Mouse (Mus musculus) gastrocnemius, postnatal 25 days (tissue): ENCODE data around the gene Nlgn2. TPM values are rescaled to one million over a fixed set of nuclear protein-coding genes. Genes with fewer than 3 reads are reported as not detected.

Source experiments
- DNase-seq: peaks from one replicate; pipeline ENCODE4 v3.0.0; 2022
- microRNA-seq, 2 experiments: library from miRNA; unstranded; fragments of <30 nt; microRNA quantifications; one replicate each; pipeline ENCODE4 v1.2.0; 2021; ENCODE audit warnings: borderline replicate concordance in 2 of 2
- total RNA-seq, 2 experiments: library from RNA; stranded (reverse); gene quantifications; 1 replicate in 1 of 2; 2 replicates in 1 of 2; pipeline ENCODE4 v1.2.3; 2021

Nlgn2 gene
- total RNA-seq, 2 experiments from 2014 or later, result 3.1 to 3.9 TPM

DNA sequence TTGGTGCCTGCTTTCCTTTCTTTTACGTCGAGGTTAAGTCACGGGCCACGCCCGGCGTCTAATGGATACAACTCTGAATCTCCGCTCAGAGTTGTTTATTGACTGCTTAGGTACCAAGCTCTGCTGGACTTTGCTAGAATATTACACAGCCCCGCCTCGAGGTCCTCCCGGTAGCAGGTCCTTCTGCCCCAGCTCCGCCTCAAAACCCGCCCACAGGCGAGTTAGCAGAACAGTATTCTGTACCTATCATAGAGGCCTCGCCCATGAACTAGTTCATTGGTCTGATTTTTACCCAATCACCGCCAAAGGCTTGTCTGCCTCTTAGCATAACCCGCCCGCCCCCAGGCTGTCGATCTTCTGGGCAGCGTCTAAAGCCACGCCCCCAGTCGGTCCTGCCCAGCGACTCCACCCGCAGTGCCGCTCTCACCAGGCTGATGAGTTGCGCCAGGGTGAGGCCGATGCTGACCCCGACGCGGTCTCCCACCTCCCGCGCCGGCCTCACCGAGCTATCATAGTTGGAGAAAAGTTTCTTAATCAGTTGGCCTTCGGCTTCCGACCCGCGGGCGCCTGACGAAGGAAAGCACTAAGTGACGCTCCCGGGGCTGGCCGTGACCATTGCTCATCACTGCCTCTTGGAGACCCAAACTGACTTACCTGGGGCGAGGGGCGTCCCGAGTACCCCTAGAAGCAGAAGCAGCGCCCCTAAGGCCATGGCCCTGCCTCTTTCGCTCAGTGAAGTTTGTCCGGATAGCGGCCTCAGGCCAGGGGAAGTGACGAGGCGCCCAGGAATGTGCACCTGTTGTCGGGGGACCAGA is 42.2 kb downstream of the Nlgn2 start, which contains the start of gene Chrnb1:
TSS of gene Chrnb1 (minus strand) at position 776 of the 815 bp plus-strand sequence.
- DNase-seq, result peak; percentile 96

- DNase-seq, result no peak
Observed at GRCm38 (mm10) chr11:69793429-69793828, 44.2 kb downstream of the Nlgn2 start.

DNA sequence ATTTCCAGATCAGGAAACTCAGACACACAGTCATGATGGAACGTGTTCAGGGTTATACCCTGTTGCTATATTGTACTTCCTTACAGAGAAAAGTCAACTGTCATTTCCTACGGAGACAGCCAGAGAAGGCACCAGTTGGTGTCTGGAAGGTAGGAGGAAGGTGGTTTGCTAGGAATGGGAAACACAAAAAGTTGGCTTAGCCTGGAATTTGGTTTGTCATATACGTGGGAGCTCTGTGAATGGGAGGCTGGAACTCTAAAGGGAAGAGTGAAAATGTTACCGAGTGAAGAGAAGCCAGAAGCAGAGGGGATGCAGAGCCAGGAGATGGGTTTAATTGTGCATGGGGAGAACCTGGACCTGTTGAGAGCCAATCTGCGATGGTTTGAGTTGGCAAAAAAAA is 46.2 kb downstream of the Nlgn2 start:
- DNase-seq, result no peak

GRCm38 (mm10) chr11:69789431-69789830 is 48.2 kb downstream of the Nlgn2 start:
- no peak for DNase-seq

DNA sequence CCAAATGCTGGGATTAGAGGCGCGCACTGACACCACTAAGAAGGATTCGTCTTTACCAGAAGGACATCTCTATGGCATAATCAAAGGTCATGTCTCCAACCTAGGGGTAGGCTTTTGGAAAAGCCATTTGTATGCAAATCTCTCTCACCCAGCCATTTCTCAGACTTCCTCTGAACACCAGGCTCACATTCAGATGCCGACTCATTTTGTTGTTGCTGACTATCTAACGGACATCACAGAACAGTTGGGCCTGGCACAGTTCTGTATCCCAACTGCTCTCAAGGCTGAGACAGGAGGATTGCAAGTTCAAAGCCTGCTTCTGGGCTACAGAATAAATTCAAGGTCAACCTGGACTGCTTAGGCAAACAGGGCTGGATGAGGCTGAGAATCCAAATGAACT is 50.3 kb downstream of the Nlgn2 start:
- DNase-seq, result no peak

- DNase-seq, result no peak
Observed at GRCm38 (mm10) chr11:69784793-69785272, 52.8 kb downstream of the Nlgn2 start.

DNA sequence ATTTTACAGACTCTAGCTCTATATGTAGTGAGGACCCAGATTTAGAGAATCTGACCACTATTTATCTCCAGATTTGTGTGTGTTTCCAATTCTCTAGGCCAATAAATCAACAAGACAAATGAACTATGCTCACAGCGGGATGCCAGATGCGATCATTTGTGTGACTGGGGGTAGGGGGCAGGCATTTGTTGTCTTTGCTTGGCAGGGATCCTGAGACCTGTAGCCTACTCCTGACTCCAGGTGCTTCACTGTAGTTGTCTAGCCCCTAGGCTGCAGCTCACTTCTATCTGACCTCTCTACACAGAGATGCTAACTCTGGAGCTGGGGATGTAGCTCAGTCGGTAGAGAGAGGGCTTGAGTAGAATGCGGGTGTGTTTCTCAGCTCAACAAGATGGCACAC is 55.8 kb downstream of the Nlgn2 start:
- no peak for DNase-seq

- no peak for DNase-seq
Observed at GRCm38 (mm10) chr11:69778985-69779384, 58.6 kb downstream of the Nlgn2 start.

- DNase-seq, result no peak
Observed at GRCm38 (mm10) chr11:69778258-69778982, 59.2 kb downstream of the Nlgn2 start.

DNA sequence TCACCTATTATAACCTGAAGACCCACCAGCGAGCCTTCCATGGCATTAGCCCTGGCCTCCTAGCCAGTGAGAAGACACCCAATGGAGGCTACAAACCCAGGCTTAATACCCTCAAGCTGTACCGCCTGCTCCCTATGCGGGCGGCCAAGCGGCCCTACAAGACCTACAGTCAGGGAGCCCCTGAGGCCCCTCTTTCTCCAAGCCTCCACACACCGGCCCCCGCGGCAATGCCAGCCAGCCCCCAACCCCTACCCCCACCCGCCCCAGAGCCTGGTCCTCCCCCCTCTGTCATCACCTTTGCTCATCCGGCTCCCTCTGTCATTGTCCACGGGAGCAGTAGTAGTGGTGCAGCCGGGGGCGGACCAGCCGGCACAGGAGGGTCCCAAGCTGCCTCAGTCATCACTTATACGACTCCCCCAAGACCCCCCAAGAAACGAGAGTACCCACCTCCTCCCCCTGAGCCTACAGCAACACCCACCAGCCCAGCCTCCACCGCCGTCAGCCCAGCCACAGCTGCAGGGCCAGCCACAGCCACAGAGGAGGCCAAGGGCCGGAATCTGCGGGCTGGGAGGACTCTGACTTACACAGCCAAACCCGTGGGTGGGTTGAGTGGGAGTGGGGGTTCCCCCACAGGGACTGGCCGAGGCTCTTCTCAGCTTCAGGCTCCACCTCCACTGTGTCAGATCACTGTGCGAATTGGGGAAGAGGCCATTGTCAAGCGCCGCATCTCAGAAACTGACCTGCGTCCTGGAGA is 59.9 kb downstream of the Nlgn2 start:
- no peak for DNase-seq

DNA sequence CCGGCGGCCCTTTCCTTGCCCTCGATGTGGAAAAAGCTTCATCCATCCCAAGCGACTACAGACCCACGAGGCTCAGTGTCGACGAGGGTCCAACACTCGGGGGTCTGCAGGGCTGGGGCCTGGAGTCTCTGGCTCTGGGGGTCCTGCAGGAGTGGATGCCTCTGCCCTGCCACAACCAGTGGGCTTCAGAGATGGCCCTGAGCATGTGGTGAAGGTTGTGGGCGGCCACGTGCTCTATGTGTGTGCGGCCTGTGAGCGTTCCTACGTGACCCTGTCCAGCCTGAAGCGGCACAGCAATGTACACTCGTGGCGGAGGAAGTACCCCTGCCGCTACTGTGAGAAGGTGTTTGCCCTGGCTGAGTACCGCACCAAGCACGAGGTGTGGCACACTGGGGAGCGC is 61.1 kb downstream of the Nlgn2 start:
- DNase-seq, result no peak

GRCm38 (mm10) chr11:69775716-69776115 is 61.9 kb downstream of the Nlgn2 start:
- DNase-seq, result no peak

DNA sequence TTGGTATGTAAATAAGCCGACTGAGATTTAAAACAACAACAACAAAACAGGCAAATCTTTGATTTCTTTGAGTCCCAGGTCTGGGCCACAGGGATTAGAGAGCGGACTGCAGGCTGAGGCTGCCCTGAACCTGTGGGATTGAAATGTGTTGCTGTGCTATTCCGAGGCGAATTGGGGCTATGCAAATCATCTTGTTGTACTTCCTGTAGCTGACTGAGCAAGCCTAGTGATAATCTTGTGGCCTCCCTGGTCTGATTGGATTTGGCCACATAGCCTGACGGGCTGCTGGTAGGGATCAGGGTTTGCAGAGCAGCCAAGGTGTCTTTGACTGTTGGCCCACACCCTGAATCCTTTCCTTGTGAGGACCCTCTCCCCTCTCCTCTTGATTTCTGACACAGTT is 62.6 kb downstream of the Nlgn2 start:
- DNase-seq, result no peak

Small RNAs within 50 kb of the gene (microRNA-seq; reads per million reads assigned to microRNA genes)
- 0 reads per million in 2 experiments for gene Mir6924

Other genes starting within 250 kb of the Nlgn2 start
- 100 to 1,000 TPM; 365 to 378 TPM for gene Atp1b2, start 231.8 kb downstream of the Nlgn2 start, total RNA-seq
- under 1 TPM in 1 of 2 experiments, not detected in 1; 0.62 TPM for gene Shbg, start 219.9 kb downstream of the Nlgn2 start, total RNA-seq
- gene Sat2, start 215.8 kb downstream of the Nlgn2 start, total RNA-seq, result 1 to 10 TPM; 2.3 to 2.8 TPM
- 10 to 100 TPM; 76.0 to 77.1 TPM for gene Fxr2, start 204.8 kb downstream of the Nlgn2 start, total RNA-seq
- not detected for gene Sox15, start 182.5 kb downstream of the Nlgn2 start, total RNA-seq
- gene Mpdu1, start 175.1 kb downstream of the Nlgn2 start, total RNA-seq, result 10 to 100 TPM in 1 of 2 experiments, 1 to 10 TPM in 1; 6.6 to 10.0 TPM
- gene Cd68, start 171.6 kb downstream of the Nlgn2 start, total RNA-seq, result 1 to 10 TPM; 1.3 to 9.1 TPM
- 100 to 1,000 TPM in 1 of 2 experiments, 10 to 100 TPM in 1; 99.8 to 102 TPM for gene Eif4a1, start 165.4 kb downstream of the Nlgn2 start, total RNA-seq
- gene Senp3, start 155.7 kb downstream of the Nlgn2 start, total RNA-seq, result 10 to 100 TPM; 19.1 to 23.5 TPM
- 1 to 10 TPM in 1 of 2 experiments, under 1 TPM in 1; 0.67 to 1.5 TPM for gene Tnfsf13, start 152.0 kb downstream of the Nlgn2 start, total RNA-seq
- gene Tnfsf12, start 141.9 kb downstream of the Nlgn2 start, total RNA-seq, result 10 to 100 TPM in 1 of 2 experiments, 1 to 10 TPM in 1; 8.3 to 11.6 TPM
- 1 to 10 TPM in 1 of 2 experiments, under 1 TPM in 1; 0.87 to 2.1 TPM for gene Tnfsfm13, start 141.7 kb downstream of the Nlgn2 start, total RNA-seq
- gene Polr2a, start 79.1 kb downstream of the Nlgn2 start, total RNA-seq, result 10 to 100 TPM; 24.7 to 27.5 TPM
- not detected for gene Slc35g3, start 75.8 kb downstream of the Nlgn2 start, total RNA-seq
- gene Zbtb4, start 71.9 kb downstream of the Nlgn2 start, total RNA-seq, result 10 to 100 TPM; 23.0 to 28.1 TPM
- 10 to 100 TPM; 36.2 to 53.1 TPM for gene Chrnb1, start 41.8 kb downstream of the Nlgn2 start, total RNA-seq
- 1 to 10 TPM; 6.3 to 6.7 TPM for gene Fgf11, start 35.9 kb downstream of the Nlgn2 start, total RNA-seq
- under 1 TPM; 0.18 to 0.35 TPM for gene Tmem102, start 32.2 kb downstream of the Nlgn2 start, total RNA-seq
- not detected for gene Gm39566, start 22.5 kb downstream of the Nlgn2 start, total RNA-seq
- gene Spem2, start 19.3 kb downstream of the Nlgn2 start, total RNA-seq, result not detected
- not detected for gene Spem1, start 15.6 kb downstream of the Nlgn2 start, total RNA-seq
- gene Tmem256, start 730 bp upstream of the Nlgn2 start, total RNA-seq, result 100 to 1,000 TPM; 126 to 144 TPM
- gene Plscr3, start 8.6 kb upstream of the Nlgn2 start, total RNA-seq, result 10 to 100 TPM; 10.8 to 13.7 TPM
- gene Tnk1, start 20.9 kb upstream of the Nlgn2 start, total RNA-seq, result under 1 TPM in 1 of 2 experiments, not detected in 1; 0.11 TPM
- gene Tmem95, start 40.2 kb upstream of the Nlgn2 start, total RNA-seq, result not detected
- gene Kctd11, start 43.6 kb upstream of the Nlgn2 start, total RNA-seq, result 1 to 10 TPM; 1.7 to 2.2 TPM
- gene Acap1, start 57.8 kb upstream of the Nlgn2 start, total RNA-seq, result under 1 TPM; 0.26 to 0.38 TPM
- not detected for gene 2810408A11Rik, start 63.2 kb upstream of the Nlgn2 start, total RNA-seq
- gene Neurl4, start 63.3 kb upstream of the Nlgn2 start, total RNA-seq, result 10 to 100 TPM; 25.4 to 26.0 TPM
- gene Gps2, start 76.1 kb upstream of the Nlgn2 start, total RNA-seq, result 10 to 100 TPM; 34.6 to 35.2 TPM
- 100 to 1,000 TPM; 417 to 422 TPM for gene Eif5a, start 84.2 kb upstream of the Nlgn2 start, total RNA-seq
- 10 to 100 TPM; 10.4 to 10.9 TPM for gene Ybx2, start 98.0 kb upstream of the Nlgn2 start, total RNA-seq
- 100 to 1,000 TPM; 306 to 340 TPM for gene Slc2a4, start 110.4 kb upstream of the Nlgn2 start, total RNA-seq
- under 1 TPM in 1 of 2 experiments, not detected in 1; 0.91 TPM for gene Cldn7, start 127.0 kb upstream of the Nlgn2 start, total RNA-seq
- 100 to 1,000 TPM; 195 to 205 TPM for gene Ctdnep1, start 143.4 kb upstream of the Nlgn2 start, total RNA-seq
- gene Elp5, start 144.7 kb upstream of the Nlgn2 start, total RNA-seq, result 10 to 100 TPM; 37.0 to 44.2 TPM
- gene Gabarap, start 153.4 kb upstream of the Nlgn2 start, total RNA-seq, result 100 to 1,000 TPM; 148 to 170 TPM
- 10 to 100 TPM; 15.0 to 16.1 TPM for gene Phf23, start 158.0 kb upstream of the Nlgn2 start, total RNA-seq
- gene Dvl2, start 162.8 kb upstream of the Nlgn2 start, total RNA-seq, result 1 to 10 TPM; 3.7 to 4.1 TPM
- 100 to 1,000 TPM; 342 to 380 TPM for gene Acadvl, start 177.6 kb upstream of the Nlgn2 start, total RNA-seq
- gene Dlg4, start 179.2 kb upstream of the Nlgn2 start, total RNA-seq, result 1 to 10 TPM; 5.6 to 6.9 TPM
- gene Asgr1, start 216.3 kb upstream of the Nlgn2 start, total RNA-seq, result not detected